Mouse (Mus musculus): Measurements from ENCODE around the gene Vmn2r56.

DNA sequence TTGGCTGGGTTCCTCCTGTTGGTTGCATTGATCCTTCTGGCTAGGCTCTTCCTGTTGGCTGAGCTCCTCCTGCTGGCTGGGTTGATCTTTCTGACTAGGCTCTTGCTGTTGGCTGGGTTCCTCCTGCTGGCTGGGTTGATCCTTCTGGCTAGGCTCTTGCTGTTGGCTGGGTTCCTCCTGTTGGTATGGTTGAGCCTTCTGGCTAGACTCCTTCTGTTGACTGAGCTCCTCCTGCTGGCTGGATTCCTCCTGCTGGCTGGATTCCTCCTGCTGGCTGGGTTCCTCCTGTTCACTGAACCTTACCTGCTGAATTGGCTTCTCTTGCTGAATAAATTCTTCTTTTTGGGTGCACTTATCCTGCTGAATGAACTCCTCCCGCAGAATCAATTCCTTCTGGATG lies 39.8 kb upstream of the Vmn2r56 start:
- no peak for TF ChIP-seq CTCF (IDR thresholded peaks at IDR 0.05; ENCODE audit: extremely low read depth, insufficient read depth, insufficient read length, insufficient replicate concordance)
- TF ChIP-seq POLR2A (IDR thresholded peaks at IDR 0.05; ENCODE audit: low read depth, low read length): no peak

All from spleen, adult 2 months (tissue).